Mouse (Mus musculus) liver, postnatal 0 days (tissue): ENCODE data around the gene Gpn3. TPM values are rescaled to one million over a fixed set of nuclear protein-coding genes. Genes with fewer than 3 reads are reported as not detected.

ENCODE experiments used
- ATAC-seq: fragments of 200-750 bp; cut with Nextera tagmentation; 2 replicates; pipeline ENCODE4 v1.8.0; 2017; ENCODE audit warnings: mild to moderate bottlenecking, moderate library complexity
- DNase-seq: peaks from one replicate; pipeline ENCODE4 v3.0.0-alpha.2; 2016
- H3K27ac ChIP-seq: fragments of 300-500 bp; sonication (generic); 2 replicates; pipeline ENCODE4 v1.5.1; 2014; ENCODE audit warnings: antibody characterized with exemption, moderate library complexity, mild to moderate bottlenecking, low read depth
- H3K27me3 ChIP-seq: fragments of 300-500 bp; sonication (generic); 2 replicates; pipeline ENCODE4 v1.6.1; 2014; ENCODE audit warnings: low read length, control low read depth, mixed read lengths; ENCODE audit not compliant: insufficient read depth
- H3K36me3 ChIP-seq: fragments of 300-500 bp; sonication (generic); replicated peaks from 2 replicates; pipeline ENCODE4 v1.6.1; 2014; ENCODE audit warnings: mild to moderate bottlenecking, control low read depth, low read length, moderate library complexity, mixed read lengths; ENCODE audit not compliant: insufficient read depth
- H3K4me1 ChIP-seq: fragments of 300-500 bp; sonication (generic); 2 replicates; pipeline ENCODE4 v1.6.1; 2014; ENCODE audit warnings: antibody characterized with exemption, mild to moderate bottlenecking, control low read depth; ENCODE audit not compliant: insufficient read depth
- H3K4me2 ChIP-seq: fragments of 300-500 bp; sonication (generic); 2 replicates; pipeline ENCODE4 v1.6.1; 2014; ENCODE audit warnings: low read depth, mild to moderate bottlenecking, low read length, moderate library complexity, mixed read lengths
- H3K4me3 ChIP-seq: fragments of 300-500 bp; sonication (generic); 2 replicates; pipeline ENCODE4 v1.5.1; 2014; ENCODE audit warnings: low read depth, low read length
- H3K9ac ChIP-seq: fragments of 300-500 bp; sonication (generic); replicated peaks from 2 replicates; pipeline ENCODE4 v1.6.1; 2014; ENCODE audit warnings: mild to moderate bottlenecking, moderate library complexity
- H3K9me3 ChIP-seq: fragments of 300-500 bp; sonication (generic); 2 replicates; pipeline ENCODE4 v1.6.1; 2016; ENCODE audit warnings: mild to moderate bottlenecking, control low read depth, low read length, mixed read lengths
- CTCF ChIP-seq: sonication (generic); IDR thresholded peaks from 2 replicates; pipeline ENCODE4 v1.5.1; 2016; ENCODE audit warnings: antibody characterized with exemption, low read depth
- EP300 ChIP-seq: IDR thresholded peaks from 2 replicates; pipeline ENCODE4 v1.6.1; 2016; ENCODE audit warnings: antibody characterized with exemption, low read depth, mild to moderate bottlenecking
- WGBS: fragments of 180-500 bp; shearing (Covaris S2); extraction: QIAGEN DNeasy Blood & Tissue Kit; methylation state at CpG from one replicate; pipeline ENCODE4 v1.1.7; 2014; ENCODE audit not compliant: insufficient replicate concordance; 5-methylcytosine and 5-hydroxymethylcytosine counted together
- polyA plus RNA-seq: library from polyadenylated mRNA; unstranded; fragments of >200 nt; fragmentation: Nextera tagmentation; extraction: Ambion mirVana; gene quantifications from 2 replicates; pipeline ENCODE4 v1.2.1, GENCODE M21; 2015

Gene Gpn3
- polyA plus RNA-seq, 1 experiment from 2014 or later: 26.7 TPM

DNA sequence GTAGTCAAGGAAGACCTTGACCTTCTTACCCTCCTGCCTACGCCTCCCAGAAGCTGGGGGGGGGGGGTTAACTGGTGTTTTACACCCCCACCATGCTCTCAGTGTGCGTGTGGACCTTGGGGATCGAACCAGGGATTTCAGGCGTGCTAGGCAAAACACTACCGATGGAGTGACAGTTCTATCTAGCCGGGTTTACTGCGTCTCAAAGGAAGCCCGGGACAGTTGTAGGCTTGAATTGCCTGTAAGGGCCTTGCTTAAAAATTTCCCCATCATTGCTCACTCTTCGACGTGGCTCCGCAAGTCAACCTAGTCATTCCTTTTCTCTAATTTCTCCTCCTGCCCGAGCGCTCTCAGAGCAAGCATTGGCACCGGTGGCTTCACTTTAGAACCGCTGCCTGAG is 51.4 kb downstream of the Gpn3 start:
- ATAC-seq (no peak), DNase-seq (no peak)
- Histone ChIP-seq H3K4me1 (peaks cover 8% of the 10 kb centered on the region), H3K9ac (peak overlapping the region; percentile 86), H3K27ac (peak overlapping the region; percentile 77), H3K27me3 (no peaks in the 10 kb centered on the region), H3K4me2 (peak overlapping the region; percentile 81), H3K36me3 (peaks cover 3% of the 10 kb centered on the region), H3K9me3 (no peaks in the 10 kb centered on the region), H3K4me3 (peak overlapping the region; percentile 80)
- WGBS: 21% methylated on average over 15 of the region's 15 CpGs
- TF ChIP-seq EP300 (no peak), CTCF (no peak)

GRCm38 (mm10) chr5:122425550-122425949 is 53.9 kb downstream of the Gpn3 start:
- no peak for TF ChIP-seq EP300
- TF ChIP-seq CTCF: no peak
- Histone ChIP-seq H3K4me3 (no peak overlapping the region), H3K9me3 (no peaks in the 10 kb centered on the region), H3K4me1 (peaks cover 8% of the 10 kb centered on the region), H3K27ac (no peak overlapping the region), H3K36me3 (peaks cover 25% of the 10 kb centered on the region), H3K9ac (no peak overlapping the region), H3K4me2 (no peak overlapping the region), H3K27me3 (no peaks in the 10 kb centered on the region)
- WGBS: 84% methylated on average over 2 of the region's 2 CpGs
- ATAC-seq: no peak
- DNase-seq: no peak

DNA sequence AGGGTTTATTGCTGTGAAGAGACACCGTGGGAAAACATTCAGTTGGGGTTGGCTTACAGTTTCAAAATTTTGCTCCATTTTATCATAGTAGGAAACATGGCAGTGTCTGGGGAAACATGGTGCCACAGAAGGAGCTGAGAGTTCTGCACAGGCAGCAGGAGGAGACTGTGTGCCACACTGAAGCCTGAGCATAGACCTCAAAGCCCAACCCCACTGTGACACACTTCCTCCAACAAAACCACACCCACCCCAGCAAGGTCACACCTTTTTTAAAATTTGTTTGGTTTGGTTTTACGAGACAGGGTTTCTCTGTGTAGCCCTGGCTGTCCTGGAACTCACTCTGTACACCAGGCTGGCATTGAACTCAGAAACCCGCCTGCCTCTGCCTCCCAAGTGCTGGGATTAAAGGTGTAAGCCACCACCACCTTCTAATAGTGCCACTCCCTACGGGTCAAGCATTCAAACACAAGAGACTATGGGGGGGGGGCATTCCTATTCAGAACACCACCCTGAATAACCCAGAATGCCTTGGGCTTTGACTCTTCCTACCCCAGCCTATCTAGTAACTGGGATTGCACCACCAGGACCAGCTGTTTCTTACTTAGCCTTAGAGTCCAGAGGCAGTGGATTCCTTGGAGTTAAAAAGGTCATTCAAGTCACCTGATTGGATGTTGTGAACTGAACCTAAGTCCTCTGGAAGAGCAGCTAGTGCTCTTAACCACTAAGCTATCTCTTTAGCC is 58.5 kb downstream of the Gpn3 start:
- TF ChIP-seq EP300 (no peak), CTCF (no peak)
- peaks cover 64% of the 10 kb centered on the region for H3K36me3 ChIP-seq
- 82% methylated on average over 4 of the region's 4 CpGs for WGBS

GRCm38 (mm10) chr5:122431221-122431620 is 59.5 kb downstream of the Gpn3 start:
- Histone ChIP-seq H3K36me3 (peaks cover 73% of the 10 kb centered on the region), H3K27me3 (no peaks in the 10 kb centered on the region), H3K27ac (no peak overlapping the region), H3K4me2 (no peak overlapping the region), H3K4me3 (no peak overlapping the region), H3K4me1 (no peaks in the 10 kb centered on the region), H3K9ac (no peak overlapping the region), H3K9me3 (no peaks in the 10 kb centered on the region)
- ATAC-seq: no peak
- TF ChIP-seq CTCF (no peak), EP300 (no peak)
- 92% methylated on average over 8 of the region's 8 CpGs for WGBS
- no peak for DNase-seq

More for the DNA sequence above, 58.5 kb downstream of the Gpn3 start:
- DNase-seq (no peak), ATAC-seq (no peak)
- Histone ChIP-seq H3K4me1 (no peaks in the 10 kb centered on the region), H3K9ac (no peak overlapping the region), H3K4me3 (no peak overlapping the region), H3K4me2 (no peak overlapping the region), H3K27me3 (no peaks in the 10 kb centered on the region), H3K27ac (no peak overlapping the region), H3K9me3 (no peaks in the 10 kb centered on the region)

Other genes with a start within 250 kb of the Gpn3 start
- 0.13 and 0.18 TPM in 2 replicates for gene Ccdc63, start 231.1 kb upstream of the Gpn3 start, polyA plus RNA-seq
- 97.7 and 97.9 TPM in 2 replicates for gene Ppp1cc, start 213.6 kb upstream of the Gpn3 start, polyA plus RNA-seq
- gene Hvcn1, start 165.1 kb upstream of the Gpn3 start, polyA plus RNA-seq: 7.0 and 7.3 TPM in 2 replicates
- gene Tctn1, start 107.4 kb upstream of the Gpn3 start, polyA plus RNA-seq: 1.1 and 1.2 TPM in 2 replicates
- gene Pptc7, start 87.5 kb upstream of the Gpn3 start, polyA plus RNA-seq: 4.4 and 5.6 TPM in 2 replicates
- gene Rad9b, start 17.6 kb upstream of the Gpn3 start, polyA plus RNA-seq: 2.7 and 3.0 TPM in 2 replicates
- gene Vps29, start 17.5 kb upstream of the Gpn3 start, polyA plus RNA-seq: 93.1 and 104 TPM in 2 replicates
- gene Fam216a, start 488 bp downstream of the Gpn3 start, polyA plus RNA-seq: 9.8 and 10.3 TPM in 2 replicates
- 79.7 and 86.6 TPM in 2 replicates for gene Arpc3, start 20.0 kb downstream of the Gpn3 start, polyA plus RNA-seq
- gene Anapc7, start 49.8 kb downstream of the Gpn3 start, polyA plus RNA-seq: 11.0 and 11.8 TPM in 2 replicates
- gene Atp2a2, start 130.3 kb downstream of the Gpn3 start, polyA plus RNA-seq: 13.5 and 14.8 TPM in 2 replicates
- gene Ift81, start 242.6 kb downstream of the Gpn3 start, polyA plus RNA-seq: 2.7 TPM in 2 replicates